Mouse (Mus musculus): ENCODE results near the gene Rtn4ip1. TPM values are rescaled to one million over a fixed set of nuclear protein-coding genes. Genes with fewer than 3 reads are reported as not detected.
A peak's percentile ranks its signal among the peaks of the same experiment; 100 is the strongest.
"Not testable (repeated sequence)": the region's sequence is repeated elsewhere in the genome, so short reads cannot be mapped to it uniquely, and the experiment has no call there.

The Rtn4ip1 gene
- polyA plus RNA-seq, 1 experiment from 2014 or later: 15.9 TPM

DNA sequence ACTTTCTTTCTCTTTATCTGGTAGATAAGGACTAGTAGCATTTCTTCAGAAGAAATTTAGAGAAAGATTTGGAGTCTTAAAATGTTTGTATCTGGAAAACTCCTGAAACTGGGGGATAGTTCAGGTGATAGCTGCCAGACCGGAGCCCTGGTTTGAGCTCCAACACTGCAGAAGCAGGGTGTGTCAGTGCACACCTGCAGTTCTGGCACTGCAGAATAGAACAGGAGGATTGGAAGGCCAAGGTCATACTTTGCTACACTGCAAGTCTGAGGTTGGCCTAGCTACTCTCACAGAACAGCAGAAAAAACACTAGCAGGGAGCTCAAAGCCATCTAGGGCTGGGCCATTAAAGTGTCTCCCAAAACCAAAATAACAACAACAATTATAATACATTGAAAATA is 3.0 kb downstream of the Rtn4ip1 start:
- Histone ChIP-seq H3K4me1 (replicated peaks) (peaks cover 15% of the 10 kb centered on the region), H3K9ac (replicated peaks) (no peak overlapping the region), H3K27me3 (no peaks in the 10 kb centered on the region), H3K9me3 (no peaks in the 10 kb centered on the region), H3K36me3 (no peaks in the 10 kb centered on the region), H3K4me2 (replicated peaks) (no peak overlapping the region), H3K4me3 (replicated peaks) (no peak overlapping the region), H3K27ac (no peak overlapping the region)
- no peak for ATAC-seq
- WGBS: 94% methylated on average over 1 of the region's 1 CpGs

DNA sequence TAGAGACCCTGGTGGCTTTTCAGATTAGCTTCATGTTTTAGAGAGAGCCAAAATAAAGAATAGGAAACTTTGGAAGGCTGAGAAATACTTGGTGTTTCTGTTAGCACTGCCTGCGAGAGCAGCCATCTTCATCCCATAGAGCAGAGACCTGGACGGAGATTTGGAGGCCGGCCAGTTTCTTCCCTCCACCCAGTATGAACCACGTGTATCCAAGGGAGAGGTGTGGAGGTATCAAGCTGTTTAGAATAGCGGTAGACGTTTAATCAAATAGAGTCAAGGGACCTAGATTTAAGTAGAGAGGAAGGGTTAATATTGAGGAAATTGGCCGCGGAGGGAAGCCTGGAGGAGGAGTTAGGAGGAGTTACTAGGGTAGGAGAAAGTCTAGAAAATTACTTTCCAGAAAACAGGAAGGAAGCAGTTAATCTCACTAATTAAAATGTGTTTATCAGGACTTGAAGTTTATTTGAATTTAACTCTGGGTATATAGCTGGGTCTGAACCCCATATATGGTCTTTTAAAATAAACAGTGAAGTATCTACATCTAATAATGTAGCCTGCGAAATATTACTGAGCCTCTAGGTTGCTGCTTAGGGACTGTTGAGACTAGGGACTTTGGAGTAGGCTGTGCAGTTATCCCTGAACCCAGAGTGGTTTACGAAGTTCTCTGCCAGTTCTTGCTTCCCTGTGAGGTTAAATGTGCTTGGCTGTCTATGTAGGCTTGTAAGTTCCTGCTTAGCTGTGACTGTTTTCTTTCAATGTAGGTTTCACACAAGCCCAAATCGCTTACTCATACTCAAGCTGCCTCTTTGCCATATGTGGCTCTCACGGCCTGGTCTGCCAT is 8.6 kb downstream of the Rtn4ip1 start:
- Histone ChIP-seq H3K4me3 (replicated peaks) (no peak overlapping the region), H3K9me3 (no peaks in the 10 kb centered on the region), H3K27ac (no peak overlapping the region), H3K27me3 (no peaks in the 10 kb centered on the region), H3K9ac (replicated peaks) (no peak overlapping the region), H3K4me2 (replicated peaks) (no peak overlapping the region), H3K4me1 (replicated peaks) (no peaks in the 10 kb centered on the region), H3K36me3 (peaks cover 16% of the 10 kb centered on the region; the same call in 1 of the 2 replicates)
- no peak for ATAC-seq
- WGBS: 92% methylated on average over 12 of the region's 12 CpGs

DNA sequence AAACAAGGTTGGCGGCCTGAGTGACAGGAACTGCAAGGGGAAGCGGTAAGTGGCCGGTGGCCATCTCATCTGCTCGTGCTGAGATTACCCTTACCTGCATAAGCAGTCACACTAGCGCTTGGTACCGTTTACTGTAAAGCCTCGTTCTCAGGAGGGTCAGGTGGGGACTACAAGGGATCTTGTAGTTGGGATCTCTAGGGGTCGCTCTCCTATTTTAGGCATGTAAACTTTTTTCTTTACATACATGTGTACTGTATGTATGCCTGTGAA is 9.2 kb downstream of the Rtn4ip1 start:
- no peaks in the 10 kb centered on the region for H3K27me3 ChIP-seq
- ATAC-seq: no peak
- WGBS: 97% methylated on average over 8 of the region's 8 CpGs
- no peaks in the 10 kb centered on the region for H3K4me1 ChIP-seq (replicated peaks)
- no peak overlapping the region for H3K4me3 ChIP-seq (replicated peaks)
- H3K4me2 ChIP-seq (replicated peaks): no peak overlapping the region
- H3K27ac ChIP-seq: no peak overlapping the region
- H3K36me3 ChIP-seq: peaks cover 16% of the 10 kb centered on the region; the same call in 1 of the 2 replicates
- H3K9me3 ChIP-seq: no peaks in the 10 kb centered on the region
- no peak overlapping the region for H3K9ac ChIP-seq (replicated peaks)

DNA sequence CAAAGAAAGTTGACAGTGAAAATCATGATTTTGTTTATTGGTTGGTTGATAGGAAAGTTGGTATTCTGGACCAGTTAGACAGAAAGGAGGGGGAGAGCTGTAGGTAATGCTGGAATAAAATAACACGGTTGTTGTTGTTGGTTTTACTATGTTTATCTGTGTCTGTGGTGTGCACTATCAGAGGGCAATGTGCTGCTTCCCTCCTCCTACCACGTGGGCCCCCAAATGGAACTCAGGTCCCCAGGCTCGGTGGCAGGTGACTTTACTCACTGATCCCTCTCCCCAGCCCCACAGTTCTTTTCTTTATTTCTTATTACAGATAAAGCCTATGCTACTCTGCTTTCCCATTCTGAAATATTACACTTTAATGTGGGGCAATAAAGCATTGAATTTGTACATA is 10.6 kb downstream of the Rtn4ip1 start:
- Histone ChIP-seq H3K9ac (replicated peaks) (no peak overlapping the region), H3K36me3 (peaks cover 16% of the 10 kb centered on the region; the same call in 1 of the 2 replicates), H3K4me1 (replicated peaks) (no peaks in the 10 kb centered on the region), H3K27ac (no peak overlapping the region), H3K4me2 (replicated peaks) (no peak overlapping the region), H3K4me3 (replicated peaks) (no peak overlapping the region), H3K9me3 (no peaks in the 10 kb centered on the region), H3K27me3 (no peaks in the 10 kb centered on the region)
- no peak for ATAC-seq
- 84% methylated on average over 3 of the region's 3 CpGs for WGBS

DNA sequence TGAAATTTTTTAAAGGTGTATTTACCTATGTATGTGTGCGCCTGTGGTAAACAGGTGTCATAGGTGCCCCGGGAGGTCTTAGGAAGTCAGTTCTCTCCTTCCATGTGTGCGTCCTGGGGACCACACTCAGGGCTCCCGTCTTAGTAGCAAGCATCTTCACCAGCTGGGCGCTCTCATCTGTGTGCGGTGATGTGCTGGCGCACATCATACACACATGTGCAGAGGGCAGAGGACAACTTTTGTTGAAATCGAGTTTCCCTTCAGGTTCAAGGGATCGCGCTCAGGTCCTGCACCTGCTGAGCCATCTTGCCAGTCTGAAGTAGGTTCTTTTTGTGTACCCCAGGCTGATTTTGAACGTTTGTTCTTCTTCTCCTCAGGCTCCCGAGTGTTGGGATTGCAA is 14.6 kb downstream of the Rtn4ip1 start:
- WGBS: 83% methylated on average over 12 of the region's 12 CpGs
- no peak for ATAC-seq
- no peak overlapping the region for H3K9ac ChIP-seq (replicated peaks)

DNA sequence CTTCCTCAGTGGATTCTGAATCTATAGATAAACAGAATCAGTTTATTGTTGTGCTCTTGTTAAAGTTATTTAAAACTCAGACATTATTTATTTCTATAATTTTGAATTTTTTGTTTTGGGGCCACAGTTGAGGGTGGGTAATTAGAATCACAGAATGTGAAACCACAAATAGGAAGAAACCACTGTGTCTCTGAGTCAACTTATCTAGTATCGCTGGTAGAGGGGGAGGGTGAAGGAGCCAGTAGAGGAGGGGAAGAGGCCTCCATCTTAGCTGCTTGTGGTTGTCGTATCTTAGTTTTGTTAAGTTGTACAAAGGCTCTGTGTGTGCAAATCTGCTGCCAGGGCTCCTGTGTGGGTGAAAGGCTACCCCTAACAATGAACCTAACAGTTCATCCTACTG is 15.1 kb downstream of the Rtn4ip1 start:
- no peaks in the 10 kb centered on the region for H3K27me3 ChIP-seq
- no peaks in the 10 kb centered on the region for H3K9me3 ChIP-seq
- no peak overlapping the region for H3K4me2 ChIP-seq (replicated peaks)
- no peak overlapping the region for H3K27ac ChIP-seq
- WGBS: 90% methylated on average over 2 of the region's 2 CpGs
- ATAC-seq: no peak
- no peaks in the 10 kb centered on the region; the same call in 1 of the 2 replicates for H3K36me3 ChIP-seq
- no peak overlapping the region for H3K4me3 ChIP-seq (replicated peaks)
- 0 out of 2 replicates have a peak, but pooled peaks cover 3% of the 10 kb centered on the region for H3K4me1 ChIP-seq (replicated peaks)
- H3K9ac ChIP-seq (replicated peaks): no peak overlapping the region

More for the DNA sequence above, 14.6 kb downstream of the Rtn4ip1 start:
- Histone ChIP-seq H3K27ac (no peak overlapping the region), H3K9me3 (no peaks in the 10 kb centered on the region), H3K36me3 (peaks cover 3% of the 10 kb centered on the region), H3K4me1 (replicated peaks) (0 out of 2 replicates have a peak, but pooled peaks cover 3% of the 10 kb centered on the region), H3K4me3 (replicated peaks) (no peak overlapping the region), H3K4me2 (replicated peaks) (no peak overlapping the region), H3K27me3 (no peaks in the 10 kb centered on the region)

DNA sequence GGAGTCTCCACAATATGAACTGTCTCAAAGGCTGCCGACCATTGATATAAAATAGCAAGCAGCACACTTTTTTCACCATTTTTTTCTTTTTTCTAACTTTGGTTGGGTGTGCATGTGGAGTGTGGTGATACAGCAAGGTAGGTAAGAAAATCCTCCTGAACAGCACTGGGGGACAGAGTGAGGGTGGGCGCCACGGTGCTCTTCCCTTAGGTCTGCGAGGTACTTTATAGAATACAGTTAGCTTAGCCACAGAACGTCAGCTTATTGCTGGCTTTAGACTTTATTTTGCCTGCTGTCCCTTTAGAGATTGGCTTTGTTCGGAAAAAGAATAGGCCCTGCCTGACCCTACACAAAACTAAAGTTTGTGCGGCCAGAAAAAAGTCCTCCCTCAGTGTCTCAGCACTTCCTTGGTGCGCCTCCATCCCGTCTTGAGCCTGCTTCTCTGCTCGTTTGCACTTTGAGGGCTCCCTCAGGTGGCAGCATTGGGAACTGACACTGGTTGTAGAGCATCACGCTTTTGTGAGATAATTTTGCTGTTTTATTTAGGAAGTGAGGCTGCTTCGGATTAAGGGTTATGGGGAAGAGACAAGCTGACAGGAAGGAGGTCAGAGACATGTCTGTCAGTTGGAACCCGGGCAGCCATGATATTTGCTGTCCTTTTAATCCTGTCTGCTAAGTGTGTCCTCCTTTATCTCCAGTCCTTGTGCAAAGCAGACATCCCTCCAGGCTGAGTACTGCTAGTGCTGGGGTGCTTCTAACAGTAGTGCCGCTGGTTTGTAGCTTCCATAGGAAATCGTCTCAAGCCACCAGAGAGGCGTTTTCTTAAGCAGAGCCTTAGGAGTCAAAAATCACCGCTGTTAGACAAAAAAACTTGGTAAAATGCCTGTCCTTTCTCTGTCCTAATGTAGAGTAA is 17.3 kb downstream of the Rtn4ip1 start:
- no peak overlapping the region for H3K4me3 ChIP-seq (replicated peaks)
- ATAC-seq: peak; percentile 69
- 40% methylated on average over 17 of the region's 17 CpGs for WGBS

DNA sequence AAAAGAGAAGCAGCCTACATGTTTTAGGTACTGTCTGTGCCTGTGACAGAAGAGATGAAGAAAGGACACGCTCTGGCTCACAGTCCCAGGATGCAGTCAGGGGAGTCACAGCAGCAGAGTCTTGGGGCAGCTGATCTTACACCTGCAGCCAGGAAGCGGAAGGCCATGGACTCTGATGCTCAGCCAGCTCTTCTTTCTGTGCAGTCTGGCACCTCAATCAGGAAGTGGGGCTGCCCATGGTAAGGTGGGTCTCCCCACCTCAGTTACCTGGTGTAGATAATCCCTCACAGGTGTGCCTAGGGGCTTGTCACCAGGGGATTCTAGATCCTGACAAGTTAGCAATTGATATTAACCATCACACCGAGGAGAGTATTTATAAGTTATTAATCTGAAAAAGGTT is 21.5 kb downstream of the Rtn4ip1 start:
- H3K36me3 ChIP-seq: peaks cover 6% of the 10 kb centered on the region
- no peak overlapping the region for H3K4me2 ChIP-seq (replicated peaks)
- H3K9me3 ChIP-seq: no peaks in the 10 kb centered on the region
- no peak overlapping the region for H3K4me3 ChIP-seq (replicated peaks)
- no peak overlapping the region for H3K27ac ChIP-seq
- 0 out of 2 replicates have a peak, but pooled peaks cover 3% of the 10 kb centered on the region for H3K4me1 ChIP-seq (replicated peaks)
- WGBS: 95% methylated on average over 3 of the region's 3 CpGs
- no peak for ATAC-seq
- H3K27me3 ChIP-seq: no peaks in the 10 kb centered on the region
- H3K9ac ChIP-seq (replicated peaks): no peak overlapping the region

More for the DNA sequence above, 17.3 kb downstream of the Rtn4ip1 start:
- Histone ChIP-seq H3K27ac (no peak overlapping the region), H3K4me2 (replicated peaks) (no peak overlapping the region), H3K4me1 (replicated peaks) (0 out of 2 replicates have a peak, but pooled peaks cover 3% of the 10 kb centered on the region), H3K9ac (replicated peaks) (no peak overlapping the region), H3K9me3 (no peaks in the 10 kb centered on the region), H3K27me3 (no peaks in the 10 kb centered on the region), H3K36me3 (peaks cover 6% of the 10 kb centered on the region)

DNA sequence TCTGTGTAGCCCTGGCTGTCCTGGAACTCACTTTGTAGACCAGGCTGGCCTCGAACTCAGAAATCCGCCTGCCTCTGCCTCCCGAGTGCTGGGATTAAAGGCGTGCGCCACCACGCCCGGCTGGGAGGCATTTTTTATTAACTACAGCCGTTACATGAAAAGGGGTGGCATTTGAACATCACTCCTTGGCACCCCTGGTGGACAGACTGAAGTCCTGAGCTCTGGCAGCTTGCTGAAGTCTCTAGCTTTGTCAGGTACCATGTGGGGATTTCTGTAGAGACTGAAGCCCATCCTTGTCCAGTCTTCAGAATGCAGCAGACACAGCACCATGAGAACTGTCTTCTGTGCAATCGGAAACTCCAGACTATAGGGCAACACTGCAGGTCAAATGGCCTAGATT is 24.2 kb downstream of the Rtn4ip1 start:
- H3K27ac ChIP-seq; ATAC-seq; H3K9ac ChIP-seq (replicated peaks); H3K4me3 ChIP-seq (replicated peaks); H3K4me2 ChIP-seq (replicated peaks); H3K9me3 ChIP-seq; H3K27me3 ChIP-seq; H3K4me1 ChIP-seq (replicated peaks): not testable (repeated sequence)
- peaks cover 27% of the 10 kb centered on the region for H3K36me3 ChIP-seq
- WGBS: 90% methylated on average over 9 of the region's 9 CpGs

DNA sequence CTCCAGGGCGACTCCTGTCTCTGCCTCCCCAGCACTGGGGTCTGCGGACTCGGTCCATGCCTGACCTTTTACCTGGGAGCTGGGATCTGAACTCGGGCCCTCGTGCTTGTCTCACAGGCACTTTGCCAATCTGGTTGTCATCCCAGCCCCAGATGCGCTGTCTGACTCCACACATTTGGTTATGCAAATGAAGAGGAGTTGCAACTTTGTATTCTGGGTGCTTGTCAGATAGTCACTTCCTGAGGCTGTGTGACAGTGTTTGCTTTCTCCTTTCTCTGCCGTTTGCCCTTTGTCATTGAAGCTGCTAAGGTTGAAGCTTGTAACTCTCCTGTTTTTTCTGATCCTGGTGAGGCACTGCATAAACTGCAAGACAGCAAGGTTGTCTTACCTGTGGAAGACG is 26.1 kb downstream of the Rtn4ip1 start:
- WGBS: 84% methylated on average over 8 of the region's 8 CpGs
- Histone ChIP-seq H3K27me3 (no peaks in the 10 kb centered on the region), H3K9me3 (no peaks in the 10 kb centered on the region), H3K9ac (replicated peaks) (no peak overlapping the region), H3K36me3 (peaks cover 41% of the 10 kb centered on the region), H3K27ac (no peak overlapping the region), H3K4me1 (replicated peaks) (no peaks in the 10 kb centered on the region), H3K4me2 (replicated peaks) (no peak overlapping the region), H3K4me3 (replicated peaks) (no peak overlapping the region)
- no peak for ATAC-seq

DNA sequence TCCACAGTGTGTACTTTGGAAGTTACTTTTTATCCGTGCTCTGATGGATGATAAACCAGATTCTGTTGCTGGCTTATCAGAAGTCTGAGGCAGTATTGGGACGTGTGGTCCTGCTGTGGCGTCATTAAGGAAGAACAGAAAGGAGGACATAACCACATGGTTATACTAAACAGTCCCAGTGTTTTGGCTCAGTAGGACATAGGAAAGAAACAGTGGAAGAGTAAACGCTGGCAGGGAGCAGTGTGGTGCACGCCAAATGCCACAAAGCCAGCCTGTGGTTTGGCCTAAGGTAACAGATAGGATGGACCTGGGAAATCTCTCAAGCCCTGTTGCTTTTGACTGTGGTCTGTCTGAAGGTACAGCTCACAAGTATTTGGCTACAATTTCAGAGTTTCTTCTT is 27.0 kb downstream of the Rtn4ip1 start:
- H3K9me3 ChIP-seq: no peaks in the 10 kb centered on the region
- H3K4me1 ChIP-seq (replicated peaks): no peaks in the 10 kb centered on the region
- H3K36me3 ChIP-seq: peaks cover 35% of the 10 kb centered on the region
- no peak overlapping the region for H3K9ac ChIP-seq (replicated peaks)
- no peaks in the 10 kb centered on the region for H3K27me3 ChIP-seq
- H3K4me2 ChIP-seq (replicated peaks): no peak overlapping the region
- H3K4me3 ChIP-seq (replicated peaks): no peak overlapping the region
- H3K27ac ChIP-seq: no peak overlapping the region
- no peak for ATAC-seq
- 81% methylated on average over 5 of the region's 5 CpGs for WGBS

DNA sequence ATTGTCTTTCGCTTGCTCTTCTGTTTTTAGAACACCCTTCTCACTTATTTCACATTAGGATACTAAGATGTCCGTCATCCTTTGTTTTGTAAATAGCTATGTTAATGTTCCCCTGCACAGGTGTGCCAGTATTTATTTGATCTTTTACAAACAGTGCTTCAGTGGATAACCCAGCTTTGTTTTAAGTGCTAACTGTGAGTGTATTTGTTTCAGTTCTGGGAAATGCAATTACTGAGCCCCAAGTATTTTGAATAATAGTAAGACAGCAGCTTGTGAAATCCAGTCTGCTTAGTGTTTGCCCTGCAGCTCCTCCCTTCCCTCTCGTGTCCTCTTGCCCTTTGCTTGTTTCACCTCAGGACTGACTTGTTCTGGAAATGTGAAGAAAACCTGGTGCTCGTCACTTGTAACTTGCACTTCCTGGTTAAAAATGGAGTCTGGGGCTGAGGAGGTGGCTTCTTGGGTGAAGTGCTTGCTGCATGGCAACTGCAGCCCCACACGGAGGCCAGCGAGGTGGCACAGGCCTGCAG is 37.6 kb downstream of the Rtn4ip1 start:
- Histone ChIP-seq H3K9me3 (no peaks in the 10 kb centered on the region), H3K4me3 (replicated peaks) (no peak overlapping the region), H3K4me2 (replicated peaks) (no peak overlapping the region), H3K27ac (no peak overlapping the region), H3K27me3 (no peaks in the 10 kb centered on the region), H3K36me3 (peaks cover 19% of the 10 kb centered on the region), H3K4me1 (replicated peaks) (peaks cover 11% of the 10 kb centered on the region), H3K9ac (replicated peaks) (no peak overlapping the region)
- ATAC-seq: no peak
- WGBS: 84% methylated on average over 6 of the region's 6 CpGs

Measured in midbrain, embryonic 13.5 days (tissue).